Mouse (Mus musculus) embryonic facial prominence, embryonic 14.5 days (tissue): ENCODE data around the gene Apba2. TPM values are rescaled to one million over a fixed set of nuclear protein-coding genes. Genes with fewer than 3 reads are reported as not detected.

Experiments
- ATAC-seq: fragments of 200-750 bp; cut with Nextera tagmentation; 2 replicates; pipeline ENCODE4 v1.8.0; 2017; ENCODE audit warnings: low read depth, moderate number of reproducible peaks, moderate TSS enrichment
- DNase-seq: peaks from one replicate; pipeline ENCODE4 v3.0.0-alpha.2; 2015; ENCODE audit warnings: low spot score
- H3K27ac ChIP-seq: fragments of 300-500 bp; sonication (generic); replicated peaks from 2 replicates; pipeline ENCODE4 v1.5.1; 2014; ENCODE audit warnings: low read depth, mild to moderate bottlenecking, low read length, moderate library complexity
- H3K27me3 ChIP-seq: fragments of 300-500 bp; sonication (generic); replicated peaks from 2 replicates; pipeline ENCODE4 v1.6.1; 2014; ENCODE audit warnings: low read length; ENCODE audit not compliant: control insufficient read depth, insufficient read depth
- H3K36me3 ChIP-seq: fragments of 300-500 bp; sonication (generic); 2 replicates; pipeline ENCODE4 v1.6.1; 2014; ENCODE audit warnings: low read length, mixed read lengths; ENCODE audit not compliant: control insufficient read depth, insufficient read depth
- H3K4me1 ChIP-seq: fragments of 300-500 bp; sonication (generic); 2 replicates; pipeline ENCODE4 v1.6.1; 2014; ENCODE audit warnings: antibody characterized with exemption, low read length; ENCODE audit not compliant: control insufficient read depth, insufficient read depth
- H3K4me2 ChIP-seq: fragments of 300-500 bp; sonication (generic); 2 replicates; pipeline ENCODE4 v1.6.1; 2014; ENCODE audit warnings: low read depth, mild to moderate bottlenecking, low read length, moderate library complexity, mixed read lengths
- H3K4me3 ChIP-seq: fragments of 300-500 bp; sonication (generic); 2 replicates; pipeline ENCODE4 v1.5.1; 2014; ENCODE audit warnings: low read depth, mild to moderate bottlenecking, low read length
- H3K9ac ChIP-seq: fragments of 300-500 bp; sonication (generic); 2 replicates; pipeline ENCODE4 v1.6.1; 2014; ENCODE audit warnings: low read depth, mild to moderate bottlenecking, low read length, moderate library complexity, mixed read lengths
- H3K9me3 ChIP-seq: fragments of 300-500 bp; sonication (generic); 2 replicates; pipeline ENCODE4 v1.6.1; 2016; ENCODE audit warnings: low read length; ENCODE audit not compliant: control insufficient read depth
- WGBS: fragments of 180-500 bp; shearing (Covaris S2); extraction: QIAGEN DNeasy Blood & Tissue Kit; methylation state at CpG from one replicate; pipeline ENCODE4 v1.1.7; 2014; 5-methylcytosine and 5-hydroxymethylcytosine counted together
- polyA plus RNA-seq: library from polyadenylated mRNA; unstranded; fragments of >200 nt; fragmentation: Nextera tagmentation; extraction: Ambion mirVana; gene quantifications from 2 replicates; pipeline ENCODE4 v1.2.1, GENCODE M21; 2014

Gene Apba2
- polyA plus RNA-seq, 1 experiment from 2014 or later: 9.0 TPM

- DNase-seq (no peak), ATAC-seq (no peak)
- no peak overlapping the region for H3K4me2 ChIP-seq
- no peak overlapping the region for H3K9ac ChIP-seq
- no peak overlapping the region for H3K4me3 ChIP-seq
- H3K9me3 ChIP-seq: no peaks in the 10 kb centered on the region
- no peak overlapping the region for H3K27ac ChIP-seq
- WGBS: 64% methylated on average over 5 of the region's 5 CpGs
- no peaks in the 10 kb centered on the region for H3K4me1 ChIP-seq
- H3K36me3 ChIP-seq: no peaks in the 10 kb centered on the region
- H3K27me3 ChIP-seq: no peaks in the 10 kb centered on the region
Measured at GRCm38 (mm10) chr7:64665716-64666298, 164.3 kb downstream of the Apba2 start.

GRCm38 (mm10) chr7:64667959-64668358, 166.5 kb downstream of the Apba2 start:
- H3K9ac ChIP-seq: no peak overlapping the region
- 90% methylated on average over 4 of the region's 4 CpGs for WGBS
- no peak for ATAC-seq

GRCm38 (mm10) chr7:64679771-64680479, 178.4 kb downstream of the Apba2 start:
- DNase-seq (no peak), ATAC-seq (no peak)
- Histone ChIP-seq H3K9me3 (no peaks in the 10 kb centered on the region), H3K27ac (no peak overlapping the region), H3K9ac (no peak overlapping the region), H3K36me3 (no peaks in the 10 kb centered on the region), H3K4me2 (no peak overlapping the region), H3K4me3 (no peak overlapping the region), H3K27me3 (no peaks in the 10 kb centered on the region), H3K4me1 (no peaks in the 10 kb centered on the region)
- WGBS: 86% methylated on average over 10 of the region's 10 CpGs

More at GRCm38 (mm10) chr7:64667959-64668358, 166.5 kb downstream of the Apba2 start:
- H3K36me3 ChIP-seq: no peaks in the 10 kb centered on the region
- H3K27ac ChIP-seq: no peak overlapping the region
- no peak overlapping the region for H3K4me2 ChIP-seq
- no peaks in the 10 kb centered on the region for H3K27me3 ChIP-seq
- no peaks in the 10 kb centered on the region for H3K9me3 ChIP-seq
- no peak overlapping the region for H3K4me3 ChIP-seq
- H3K4me1 ChIP-seq: no peaks in the 10 kb centered on the region
- DNase-seq: no peak

GRCm38 (mm10) chr7:64684893-64685292, 183.4 kb downstream of the Apba2 start:
- no peak overlapping the region for H3K27ac ChIP-seq
- 72% methylated on average over 4 of the region's 4 CpGs for WGBS
- H3K9ac ChIP-seq: no peak overlapping the region
- H3K27me3 ChIP-seq: no peaks in the 10 kb centered on the region
- no peaks in the 10 kb centered on the region for H3K9me3 ChIP-seq
- H3K4me3 ChIP-seq: no peak overlapping the region
- no peaks in the 10 kb centered on the region for H3K36me3 ChIP-seq
- ATAC-seq (no peak), DNase-seq (no peak)
- no peak overlapping the region for H3K4me2 ChIP-seq
- H3K4me1 ChIP-seq: no peaks in the 10 kb centered on the region

- DNase-seq (no peak), ATAC-seq (no peak)
- Histone ChIP-seq H3K4me1 (no peaks in the 10 kb centered on the region), H3K4me2 (no peak overlapping the region), H3K9me3 (no peaks in the 10 kb centered on the region), H3K4me3 (no peak overlapping the region), H3K9ac (no peak overlapping the region), H3K27ac (no peak overlapping the region), H3K27me3 (no peaks in the 10 kb centered on the region), H3K36me3 (no peaks in the 10 kb centered on the region)
- WGBS: 52% methylated on average over 14 of the region's 14 CpGs
Measured at GRCm38 (mm10) chr7:64688115-64688817, 186.8 kb downstream of the Apba2 start.

GRCm38 (mm10) chr7:64691831-64692230, 190.3 kb downstream of the Apba2 start:
- no peak for DNase-seq
- no peaks in the 10 kb centered on the region for H3K27me3 ChIP-seq
- WGBS: 92% methylated on average over 2 of the region's 2 CpGs
- no peak overlapping the region for H3K4me3 ChIP-seq
- H3K4me1 ChIP-seq: no peaks in the 10 kb centered on the region
- no peak overlapping the region for H3K4me2 ChIP-seq
- ATAC-seq: no peak
- no peaks in the 10 kb centered on the region for H3K36me3 ChIP-seq
- H3K9me3 ChIP-seq: no peaks in the 10 kb centered on the region
- H3K27ac ChIP-seq: no peak overlapping the region
- H3K9ac ChIP-seq: no peak overlapping the region

- WGBS: 86% methylated on average over 6 of the region's 6 CpGs
Measured at GRCm38 (mm10) chr7:64694937-64695336, 193.4 kb downstream of the Apba2 start.

GRCm38 (mm10) chr7:64696521-64697281, 195.2 kb downstream of the Apba2 start:
- Histone ChIP-seq H3K27ac (no peak overlapping the region), H3K9ac (no peak overlapping the region), H3K36me3 (no peaks in the 10 kb centered on the region), H3K9me3 (no peaks in the 10 kb centered on the region), H3K4me1 (no peaks in the 10 kb centered on the region), H3K27me3 (no peaks in the 10 kb centered on the region), H3K4me3 (no peak overlapping the region), H3K4me2 (no peak overlapping the region)
- DNase-seq (peak; percentile 52), ATAC-seq (peak; percentile 37; the same call in 1 of the 2 replicates)
- WGBS: 59% methylated on average over 14 of the region's 14 CpGs

More at GRCm38 (mm10) chr7:64694937-64695336, 193.4 kb downstream of the Apba2 start:
- Histone ChIP-seq H3K27ac (no peak overlapping the region), H3K36me3 (no peaks in the 10 kb centered on the region), H3K9me3 (no peaks in the 10 kb centered on the region), H3K27me3 (no peaks in the 10 kb centered on the region), H3K4me2 (no peak overlapping the region), H3K4me1 (no peaks in the 10 kb centered on the region), H3K4me3 (no peak overlapping the region), H3K9ac (no peak overlapping the region)
- DNase-seq (no peak), ATAC-seq (no peak)
